ENCODE assay signal across 28 mouse cellular contexts in genomic region chr4:82394346-82394745, GRCm38 (mm10).
DNase-seq lines count a peak whose midpoint lies in the region; ATAC-seq and TF ChIP-seq lines count a peak whose summit lies in the region.
"Had no signal": no experiment of that assay in that cellular context is flagged by ENCODE, and none has a peak within 500 bp of the region (broad histone marks: within the 10 kb centered on the region; RNA-seq: fewer than 3 reads in every experiment).

No protein-coding gene starts in this region.

- H3K4me1 ChIP-seq in heart, embryonic 11.5 days (ENCODE audit: control insufficient read depth, insufficient read depth, low read length) = peaks cover 31% of the 10 kb centered on the region
- peaks cover 28% of the 10 kb centered on the region for H3K4me1 ChIP-seq in liver, adult 2 months (ENCODE audit: control insufficient read depth, insufficient read depth, low read length)
- H3K4me1 ChIP-seq: hindbrain, embryonic 10.5 days had no signal

- no peak overlapping the region for H3K4me3 ChIP-seq in gastrocnemius, adult 2 months
- H3K4me3 ChIP-seq in heart, embryonic 11.5 days (ENCODE audit: low read depth, low read length) = no peak overlapping the region
- no peak overlapping the region for H3K4me3 ChIP-seq in liver, adult 2 months (ENCODE audit: insufficient read depth, low read depth, low read length)
- H3K4me3 ChIP-seq: embryonic facial prominence, embryonic 12.5 days; embryonic facial prominence, embryonic 15.5 days; heart, embryonic 15.5 days; hindbrain, embryonic 10.5 days; hindbrain, embryonic 13.5 days; intestine, embryonic 15.5 days had no signal

- peaks cover 15% of the 10 kb centered on the region; the same call in 1 of the 2 replicates for H3K79me2 ChIP-seq in liver, adult 2 months (ENCODE audit: control insufficient read depth, insufficient read depth, low read length)

- DNase-seq in gastrocnemius, adult 2 months = no peak
- no peak for DNase-seq in gastrocnemius, postnatal 36 days
- no peak for DNase-seq in heart, postnatal 14 days
- DNase-seq in liver, adult 2 months (ENCODE audit: extremely low read depth, low read depth, low spot score) = no peak
- no peak for DNase-seq in liver
- DNase-seq in layer of hippocampus, postnatal 14 days (ENCODE audit: low spot score in 2 of 2) = no peak
- DNase-seq: adrenal gland, postnatal 10 days; adrenal gland, postnatal 36 days; B cell, adult 2 months; cerebellum, adult 11 months; cerebellum, adult 2 months; cerebellum, adult 9-11 months; cerebellum, postnatal 25 days; forebrain, postnatal 0 days; gastrocnemius, postnatal 25 days; heart, postnatal 10 days had no signal

- no peak for TF ChIP-seq CTCF in gastrocnemius, adult 2 months (IDR thresholded peaks at IDR 0.05)
- no peak for TF ChIP-seq CTCF in liver, adult 2 months (IDR thresholded peaks at IDR 0.05; ENCODE audit: low read depth, low read length)

- no peaks in the 10 kb centered on the region for H3K36me3 ChIP-seq in heart, embryonic 11.5 days (ENCODE audit: control insufficient read depth, insufficient read depth, low read length)
- H3K36me3 ChIP-seq in liver, adult 2 months (ENCODE audit: control insufficient read depth, insufficient read depth, low read length) = no peaks in the 10 kb centered on the region
- H3K36me3 ChIP-seq: embryonic facial prominence, embryonic 12.5 days; embryonic facial prominence, embryonic 15.5 days; G1E; heart, embryonic 15.5 days; hindbrain, embryonic 10.5 days; hindbrain, embryonic 13.5 days; intestine, embryonic 15.5 days had no signal

- no peak overlapping the region for H3K9ac ChIP-seq in heart, embryonic 11.5 days (ENCODE audit: low read depth, low read length)
- H3K9ac ChIP-seq in liver, adult 2 months (ENCODE audit: low read depth, low read length) = no peak overlapping the region
- H3K9ac ChIP-seq: embryonic facial prominence, embryonic 12.5 days; embryonic facial prominence, embryonic 15.5 days; forebrain, postnatal 0 days; heart, embryonic 15.5 days; hindbrain, embryonic 13.5 days; intestine, embryonic 15.5 days had no signal

- H3K27me3 ChIP-seq in heart, embryonic 11.5 days (ENCODE audit: control insufficient read depth, insufficient read depth, low read length) = no peaks in the 10 kb centered on the region
- no peaks in the 10 kb centered on the region for H3K27me3 ChIP-seq in liver, adult 2 months (ENCODE audit: control insufficient read depth, insufficient read depth, low read length)
- H3K27me3 ChIP-seq: CH12.LX; embryonic facial prominence, embryonic 12.5 days; embryonic facial prominence, embryonic 15.5 days; heart, embryonic 15.5 days; hindbrain, embryonic 13.5 days; intestine, embryonic 15.5 days; Patski had no signal

- H3K9me3 ChIP-seq in heart, embryonic 11.5 days (replicated peaks; ENCODE audit: control insufficient read depth, low read length) = no peaks in the 10 kb centered on the region
- H3K9me3 ChIP-seq: embryonic facial prominence, embryonic 12.5 days; embryonic facial prominence, embryonic 15.5 days; heart, embryonic 15.5 days; hindbrain, embryonic 10.5 days; hindbrain, embryonic 13.5 days; intestine, embryonic 15.5 days had no signal

- intact Hi-C loops in gastrocnemius, adult 2 months (cut with DNase I) = no loop called here
- intact Hi-C loops in gastrocnemius, postnatal 36 days (cut with DNase I) = no loop called here
- intact Hi-C loops in heart, postnatal 14 days (cut with DNase I) = no loop called here

- H3K4me2 ChIP-seq in heart, embryonic 11.5 days = no peak overlapping the region
- H3K4me2 ChIP-seq: embryonic facial prominence, embryonic 12.5 days; embryonic facial prominence, embryonic 15.5 days; heart, embryonic 15.5 days; hindbrain, embryonic 13.5 days; intestine, embryonic 15.5 days had no signal

- 23% methylated on average over 4 of the region's 4 CpGs for WGBS in heart, embryonic 11.5 days (ENCODE audit: insufficient replicate concordance)
- WGBS in liver, adult 2 months = 67% methylated on average over 4 of the region's 4 CpGs

- no peak for ATAC-seq in heart, embryonic 11.5 days (replicated peaks; ENCODE audit: insufficient number of reproducible peaks, low FRiP score, low TSS enrichment)
- ATAC-seq: forebrain, embryonic 14.5 days; forebrain, postnatal 0 days; hindbrain, embryonic 16.5 days; intestine, embryonic 15.5 days; Patski had no signal

- 0 out of 2 replicates have a peak overlapping the region, but pooled peaks have one; percentile 31 for H3K27ac ChIP-seq in gastrocnemius, adult 2 months
- 0 out of 2 replicates have a peak overlapping the region, but pooled peaks have one; percentile 24 for H3K27ac ChIP-seq in heart, embryonic 11.5 days (ENCODE audit: low read depth, low read length)
- 0 out of 2 replicates have a peak overlapping the region, but pooled peaks have one; percentile 16 for H3K27ac ChIP-seq in liver, adult 2 months (replicated peaks; ENCODE audit: insufficient read depth, low read depth, low read length)
- H3K27ac ChIP-seq: embryonic facial prominence, embryonic 12.5 days; embryonic facial prominence, embryonic 15.5 days; heart, embryonic 15.5 days; hindbrain, embryonic 10.5 days; hindbrain, embryonic 13.5 days; intestine, embryonic 15.5 days had no signal

- no peak for TF ChIP-seq POLR2A in liver, adult 2 months (IDR thresholded peaks at IDR 0.05; ENCODE audit: extremely low read depth, insufficient read depth, low read length)
